Mouse (Mus musculus): ENCODE data around the gene Tram2.

- TF ChIP-seq POLR2A (IDR thresholded peaks at IDR 0.05; ENCODE audit: control insufficient read depth in 1 of 2, insufficient read depth in 1 of 2, low read depth in 1 of 2, low read length in 2 of 2, poor library complexity in 1 of 2) (no peak), MYB (IDR thresholded peaks at IDR 0.05; ENCODE audit: low read depth, low read length) (no peak), CTCF (IDR thresholded peaks at IDR 0.05 in 2 of 3, conservative IDR thresholded peaks at IDR 0.05 in 1 of 3; ENCODE audit: control insufficient read depth in 1 of 3, insufficient read depth in 1 of 3, low read depth in 2 of 3, low read length in 3 of 3, poor library complexity in 1 of 3, severe bottlenecking in 1 of 3) (no peak), GABPA (IDR thresholded peaks at IDR 0.05; ENCODE audit: low read depth, low read length) (no peak), TAL1 (IDR thresholded peaks at IDR 0.05; ENCODE audit: low read length) (no peak), EP300 (IDR thresholded peaks at IDR 0.05; ENCODE audit: low read depth in 1 of 2, low read length in 2 of 2) (no peak), E2F4 (IDR thresholded peaks at IDR 0.05; ENCODE audit: borderline replicate concordance, low read depth, low read length) (no peak), USF1 (IDR thresholded peaks at IDR 0.05; ENCODE audit: low read depth, low read length) (no peak)
These were observed 3.0 kb downstream of the Tram2 start for GRCm38 (mm10) chr1:21075986-21076495.

Measured in MEL (cell line).